Mouse (Mus musculus) megakaryocyte, embryonic 14.5 days (primary cell): ENCODE measurements around the gene Ube2j2.

ENCODE experiments used
- FLI1 ChIP-seq: IDR thresholded peaks from 2 replicates; pipeline ENCODE4 v1.6.1; 2012; ENCODE audit warnings: low read length, inconsistent platforms, mixed read lengths
- GATA1 ChIP-seq: IDR thresholded peaks from 3 replicates; pipeline ENCODE4 v1.6.1; 2012; ENCODE audit warnings: mixed read lengths, low read length, inconsistent platforms, borderline replicate concordance

GRCm38 (mm10) chr4:155896461-155896860 is 47.2 kb upstream of the Ube2j2 start:
- TF ChIP-seq GATA1 (no peak), FLI1 (no peak)
